Mouse (Mus musculus) megakaryocyte, embryonic 14.5 days (primary cell): ENCODE data around the gene Tceal7.

Experiments used
- FLI1 ChIP-seq: IDR thresholded peaks from 2 replicates; pipeline ENCODE4 v1.6.1; 2012; ENCODE audit warnings: low read length, inconsistent platforms, mixed read lengths
- GATA1 ChIP-seq: IDR thresholded peaks from 3 replicates; pipeline ENCODE4 v1.6.1; 2012; ENCODE audit warnings: mixed read lengths, low read length, inconsistent platforms, borderline replicate concordance

DNA sequence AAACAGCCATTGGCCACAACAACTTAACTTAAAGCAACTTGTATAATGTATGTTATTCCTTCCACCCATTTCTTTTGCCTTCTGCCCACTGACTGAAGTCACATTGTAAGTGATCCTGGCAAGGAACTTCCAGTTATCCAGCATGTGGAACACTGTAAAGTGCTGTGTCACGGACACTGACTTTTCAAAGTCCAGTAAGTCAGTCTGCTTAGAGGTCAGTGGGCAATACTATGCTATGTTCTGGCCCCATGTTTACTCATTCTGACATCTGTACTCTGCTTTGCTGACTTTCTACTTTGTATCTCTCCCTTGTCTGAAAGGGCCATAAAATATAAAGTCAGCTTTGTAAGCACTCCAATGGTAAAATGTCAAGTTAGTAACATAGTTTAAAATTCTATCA is 31.5 kb upstream of the Tceal7 start:
- TF ChIP-seq FLI1 (no peak), GATA1 (no peak)
